Mouse (Mus musculus): Measurements from ENCODE around the gene Itfg1.

The Itfg1 gene

DNA sequence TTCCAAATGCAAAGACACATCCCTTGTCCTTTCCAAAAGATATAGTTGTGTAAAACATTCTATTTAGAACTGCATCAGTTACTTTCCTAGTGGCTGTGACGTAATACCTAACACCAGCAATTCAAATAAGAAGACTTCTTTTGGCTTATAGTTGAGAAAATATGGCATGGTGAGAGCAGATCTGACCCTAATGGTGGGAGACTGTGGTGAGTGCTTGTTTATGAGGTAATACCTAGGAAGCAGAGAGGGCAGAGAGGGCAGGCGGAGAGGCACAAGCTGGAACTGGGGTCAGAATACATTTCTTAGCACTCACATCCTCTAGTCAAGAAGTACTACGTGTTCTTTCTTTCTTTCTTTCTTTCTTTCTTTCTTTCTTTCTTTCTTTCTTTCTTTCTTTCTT, 52.4 kb downstream of the Itfg1 start:
- H3K4me3 ChIP-seq (replicated peaks; ENCODE audit: low read length), result no peak overlapping the region
- 0 out of 2 replicates have a peak, but pooled peaks cover 3% of the 10 kb centered on the region for H3K4me1 ChIP-seq (replicated peaks; ENCODE audit: low read depth, low read length)
- no peaks in the 10 kb centered on the region for H3K36me3 ChIP-seq (ENCODE audit: insufficient read depth, low read length)
- no peaks in the 10 kb centered on the region for H3K9me3 ChIP-seq (ENCODE audit: low read length)
- no peaks in the 10 kb centered on the region for H3K27me3 ChIP-seq (ENCODE audit: insufficient read depth, low read length)
- no peak for TF ChIP-seq CTCF (conservative IDR thresholded peaks at IDR 0.05; ENCODE audit: low read length)
- TF ChIP-seq NANOG (IDR thresholded peaks at IDR 0.05; ENCODE audit: borderline replicate concordance, low read length), result no peak
- TF ChIP-seq POU5F1 (IDR thresholded peaks at IDR 0.05; ENCODE audit: borderline replicate concordance, low read length), result no peak

DNA sequence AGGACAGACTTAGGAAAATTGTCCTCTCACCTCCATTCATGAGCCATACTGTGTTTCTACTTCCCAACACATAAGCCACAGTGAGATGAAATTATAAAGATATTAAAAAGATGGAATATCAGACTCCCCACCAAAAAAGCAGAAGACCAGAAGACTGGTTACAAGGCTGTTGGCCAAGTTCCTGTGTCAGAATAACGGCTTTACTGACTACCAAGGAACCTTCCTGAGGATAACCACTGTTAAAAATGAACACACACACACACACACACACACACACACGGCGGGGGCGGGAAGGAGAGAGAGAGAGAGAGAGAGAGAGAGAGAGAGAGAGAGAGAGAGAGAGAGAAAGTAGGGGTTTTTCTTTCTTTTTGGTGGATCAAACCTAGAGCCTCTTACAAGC, 52.8 kb downstream of the Itfg1 start:
- no peaks in the 10 kb centered on the region for H3K36me3 ChIP-seq (ENCODE audit: insufficient read depth, low read length)
- TF ChIP-seq CTCF (conservative IDR thresholded peaks at IDR 0.05; ENCODE audit: low read length), result no peak
- no peak for TF ChIP-seq NANOG (IDR thresholded peaks at IDR 0.05; ENCODE audit: borderline replicate concordance, low read length)
- no peak for TF ChIP-seq POU5F1 (IDR thresholded peaks at IDR 0.05; ENCODE audit: borderline replicate concordance, low read length)
- H3K9me3 ChIP-seq (ENCODE audit: low read length), result no peaks in the 10 kb centered on the region
- H3K4me3 ChIP-seq (replicated peaks; ENCODE audit: low read length), result no peak overlapping the region
- 0 out of 2 replicates have a peak, but pooled peaks cover 1% of the 10 kb centered on the region for H3K4me1 ChIP-seq (replicated peaks; ENCODE audit: low read depth, low read length)
- H3K27me3 ChIP-seq (ENCODE audit: insufficient read depth, low read length), result no peaks in the 10 kb centered on the region

DNA sequence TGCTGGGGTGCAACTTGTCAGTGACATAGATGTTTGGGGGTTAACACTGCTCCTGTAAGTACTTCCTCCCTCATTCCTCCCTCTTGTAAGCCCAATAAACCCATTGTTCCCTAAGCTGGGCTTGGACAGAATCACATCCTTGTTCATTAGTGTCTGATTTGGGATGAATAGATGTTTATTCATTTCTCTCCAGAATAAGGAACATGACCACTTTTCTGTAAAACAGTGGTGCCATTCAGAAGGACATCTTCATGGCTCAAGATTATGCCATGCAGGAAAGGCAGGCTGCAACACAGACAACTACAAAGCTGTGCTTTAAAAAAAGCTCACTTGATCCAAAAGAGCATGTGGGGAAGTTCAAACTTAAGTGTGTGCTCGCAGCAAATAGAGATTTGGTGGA, 55.2 kb downstream of the Itfg1 start:
- TF ChIP-seq CTCF (conservative IDR thresholded peaks at IDR 0.05; ENCODE audit: low read length) (no peak), POU5F1 (IDR thresholded peaks at IDR 0.05; ENCODE audit: borderline replicate concordance, low read length) (no peak), NANOG (IDR thresholded peaks at IDR 0.05; ENCODE audit: borderline replicate concordance, low read length) (no peak)

DNA sequence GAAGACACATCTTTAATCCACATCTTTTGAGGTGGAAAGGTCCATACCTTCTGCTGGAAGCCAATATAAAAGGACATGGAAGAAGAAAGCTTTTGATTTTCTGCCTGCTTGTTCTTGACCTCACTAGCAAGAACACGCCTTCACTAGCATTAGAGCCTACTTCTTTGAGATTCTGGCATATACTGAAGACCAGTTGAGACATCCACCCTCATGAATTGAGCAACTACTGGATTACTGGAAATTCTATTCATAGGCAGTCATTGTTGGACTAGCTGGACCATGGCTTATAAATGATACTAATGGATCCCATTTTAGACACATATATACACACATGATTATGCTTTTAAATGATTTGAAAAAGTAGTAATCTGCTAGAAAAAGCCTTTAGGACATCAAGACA, 56.9 kb downstream of the Itfg1 start:
- Histone ChIP-seq H3K9me3 (ENCODE audit: low read length) (no peaks in the 10 kb centered on the region), H3K4me1 (replicated peaks; ENCODE audit: low read depth, low read length) (no peaks in the 10 kb centered on the region), H3K4me3 (replicated peaks; ENCODE audit: low read length) (no peak overlapping the region), H3K36me3 (ENCODE audit: insufficient read depth, low read length) (no peaks in the 10 kb centered on the region), H3K27me3 (ENCODE audit: insufficient read depth, low read length) (no peaks in the 10 kb centered on the region)
- TF ChIP-seq NANOG (IDR thresholded peaks at IDR 0.05; ENCODE audit: borderline replicate concordance, low read length), result no peak
- TF ChIP-seq CTCF (conservative IDR thresholded peaks at IDR 0.05; ENCODE audit: low read length), result no peak
- TF ChIP-seq POU5F1 (IDR thresholded peaks at IDR 0.05; ENCODE audit: borderline replicate concordance, low read length), result no peak

More for the DNA sequence above, 55.2 kb downstream of the Itfg1 start:
- Histone ChIP-seq H3K4me1 (replicated peaks; ENCODE audit: low read depth, low read length) (no peaks in the 10 kb centered on the region), H3K9me3 (ENCODE audit: low read length) (no peaks in the 10 kb centered on the region), H3K36me3 (ENCODE audit: insufficient read depth, low read length) (no peaks in the 10 kb centered on the region), H3K27me3 (ENCODE audit: insufficient read depth, low read length) (no peaks in the 10 kb centered on the region), H3K4me3 (replicated peaks; ENCODE audit: low read length) (no peak overlapping the region)

DNA sequence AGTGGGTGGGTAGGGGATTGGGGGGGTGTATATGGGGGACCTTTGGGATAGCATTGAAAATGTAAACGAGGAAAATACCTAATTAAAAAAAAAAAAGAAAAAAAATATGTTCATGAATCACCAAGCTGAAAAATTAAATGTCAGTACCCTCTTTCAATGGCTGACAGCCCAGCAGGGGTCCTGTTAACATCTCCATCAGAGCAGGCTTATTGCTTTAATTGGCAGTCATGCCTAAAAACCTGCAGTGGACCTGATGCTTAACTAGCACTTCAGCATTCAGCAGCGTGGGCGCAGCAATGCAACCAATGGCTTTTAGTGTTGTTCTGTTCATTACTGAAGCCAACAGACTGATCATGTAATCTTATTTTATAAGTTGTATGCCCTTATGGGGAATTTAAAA, 60.6 kb downstream of the Itfg1 start:
- TF ChIP-seq POU5F1 (IDR thresholded peaks at IDR 0.05; ENCODE audit: borderline replicate concordance, low read length), result no peak
- no peak for TF ChIP-seq NANOG (IDR thresholded peaks at IDR 0.05; ENCODE audit: borderline replicate concordance, low read length)
- TF ChIP-seq CTCF (conservative IDR thresholded peaks at IDR 0.05; ENCODE audit: low read length), result no peak

DNA sequence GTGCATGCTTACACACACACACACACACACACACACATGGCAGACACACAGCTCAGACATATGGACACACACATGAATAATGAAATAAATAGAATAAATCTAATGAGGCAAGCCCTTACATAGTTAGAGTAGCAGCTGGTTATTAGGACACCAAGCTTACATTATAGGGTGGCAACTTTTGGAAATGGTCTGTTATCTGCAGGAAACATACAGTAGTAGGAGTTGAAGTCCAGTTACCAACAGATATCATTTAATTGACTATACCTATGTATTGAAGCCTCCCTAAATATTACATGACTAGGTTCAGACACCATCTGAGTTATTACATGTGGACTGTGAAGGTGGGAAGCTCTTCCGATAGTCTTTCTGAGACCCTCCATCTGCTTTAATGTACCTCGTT, 95.7 kb downstream of the Itfg1 start:
- H3K27me3 ChIP-seq (ENCODE audit: insufficient read depth, low read length), result no peaks in the 10 kb centered on the region
- no peaks in the 10 kb centered on the region for H3K9me3 ChIP-seq (ENCODE audit: low read length)
- H3K4me3 ChIP-seq (replicated peaks; ENCODE audit: low read length), result no peak overlapping the region
- no peaks in the 10 kb centered on the region for H3K4me1 ChIP-seq (replicated peaks; ENCODE audit: low read depth, low read length)
- peaks cover 3% of the 10 kb centered on the region for H3K36me3 ChIP-seq (ENCODE audit: insufficient read depth, low read length)
- TF ChIP-seq POU5F1 (IDR thresholded peaks at IDR 0.05; ENCODE audit: borderline replicate concordance, low read length), result no peak
- TF ChIP-seq NANOG (IDR thresholded peaks at IDR 0.05; ENCODE audit: borderline replicate concordance, low read length), result no peak
- no peak for TF ChIP-seq CTCF (conservative IDR thresholded peaks at IDR 0.05; ENCODE audit: low read length)

More for the DNA sequence above, 60.6 kb downstream of the Itfg1 start:
- Histone ChIP-seq H3K36me3 (ENCODE audit: insufficient read depth, low read length) (no peaks in the 10 kb centered on the region), H3K27me3 (ENCODE audit: insufficient read depth, low read length) (no peaks in the 10 kb centered on the region), H3K4me3 (replicated peaks; ENCODE audit: low read length) (no peak overlapping the region), H3K9me3 (ENCODE audit: low read length) (no peaks in the 10 kb centered on the region), H3K4me1 (replicated peaks; ENCODE audit: low read depth, low read length) (no peaks in the 10 kb centered on the region)

DNA sequence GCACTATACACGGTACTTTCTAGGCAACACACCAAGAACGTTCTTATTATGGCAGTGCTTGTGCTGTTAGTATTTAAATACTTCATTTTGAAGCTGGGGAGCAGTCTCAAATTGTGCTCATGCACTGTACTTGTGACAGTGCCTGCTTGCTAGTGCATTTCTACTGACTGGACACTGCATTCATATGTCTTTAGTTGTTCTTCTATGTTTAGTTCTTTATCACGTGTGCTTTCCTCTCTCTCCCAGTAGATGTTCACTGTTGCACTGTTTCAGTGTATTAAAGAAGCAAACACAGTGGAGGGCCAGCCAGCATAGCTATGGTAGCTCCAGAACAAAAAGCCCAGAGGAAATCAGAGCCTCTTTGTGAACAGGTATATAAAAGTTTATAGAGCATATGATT, 110.2 kb downstream of the Itfg1 start:
- Histone ChIP-seq H3K4me1 (replicated peaks; ENCODE audit: low read depth, low read length) (no peaks in the 10 kb centered on the region), H3K27me3 (ENCODE audit: insufficient read depth, low read length) (no peaks in the 10 kb centered on the region), H3K9me3 (ENCODE audit: low read length) (no peaks in the 10 kb centered on the region), H3K36me3 (ENCODE audit: insufficient read depth, low read length) (no peaks in the 10 kb centered on the region), H3K4me3 (replicated peaks; ENCODE audit: low read length) (no peak overlapping the region)
- no peak for TF ChIP-seq POU5F1 (IDR thresholded peaks at IDR 0.05; ENCODE audit: borderline replicate concordance, low read length)
- TF ChIP-seq NANOG (IDR thresholded peaks at IDR 0.05; ENCODE audit: borderline replicate concordance, low read length), result no peak
- no peak for TF ChIP-seq CTCF (conservative IDR thresholded peaks at IDR 0.05; ENCODE audit: low read length)

DNA sequence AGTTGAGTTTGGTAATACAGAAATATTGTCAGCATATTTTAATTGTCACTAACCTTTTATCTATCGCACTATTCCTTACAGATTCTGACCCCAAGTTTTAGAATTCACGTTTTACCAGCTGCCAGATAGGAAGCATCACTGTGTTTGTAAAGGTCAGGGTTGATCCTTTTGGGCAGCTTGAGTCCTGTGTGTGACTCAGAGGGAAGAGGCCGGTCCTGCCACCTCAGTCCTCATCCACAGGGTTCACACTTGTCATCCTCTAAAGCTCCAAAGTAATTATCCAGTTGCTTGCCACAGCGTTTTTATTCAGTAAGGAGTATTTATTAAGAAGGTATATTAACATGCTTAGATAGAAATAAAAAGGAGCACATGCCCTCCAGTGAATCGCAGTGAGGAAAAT, 123.5 kb downstream of the Itfg1 start:
- no peak for TF ChIP-seq POU5F1 (IDR thresholded peaks at IDR 0.05; ENCODE audit: borderline replicate concordance, low read length)
- no peak for TF ChIP-seq NANOG (IDR thresholded peaks at IDR 0.05; ENCODE audit: borderline replicate concordance, low read length)
- no peak for TF ChIP-seq CTCF (conservative IDR thresholded peaks at IDR 0.05; ENCODE audit: low read length)
- 0 out of 2 replicates have a peak, but pooled peaks cover 11% of the 10 kb centered on the region for H3K36me3 ChIP-seq (ENCODE audit: insufficient read depth, low read length)
- no peak overlapping the region for H3K4me3 ChIP-seq (replicated peaks; ENCODE audit: low read length)
- no peaks in the 10 kb centered on the region for H3K4me1 ChIP-seq (replicated peaks; ENCODE audit: low read depth, low read length)
- H3K27me3 ChIP-seq (ENCODE audit: insufficient read depth, low read length), result no peaks in the 10 kb centered on the region
- H3K9me3 ChIP-seq (ENCODE audit: low read length), result no peaks in the 10 kb centered on the region

DNA sequence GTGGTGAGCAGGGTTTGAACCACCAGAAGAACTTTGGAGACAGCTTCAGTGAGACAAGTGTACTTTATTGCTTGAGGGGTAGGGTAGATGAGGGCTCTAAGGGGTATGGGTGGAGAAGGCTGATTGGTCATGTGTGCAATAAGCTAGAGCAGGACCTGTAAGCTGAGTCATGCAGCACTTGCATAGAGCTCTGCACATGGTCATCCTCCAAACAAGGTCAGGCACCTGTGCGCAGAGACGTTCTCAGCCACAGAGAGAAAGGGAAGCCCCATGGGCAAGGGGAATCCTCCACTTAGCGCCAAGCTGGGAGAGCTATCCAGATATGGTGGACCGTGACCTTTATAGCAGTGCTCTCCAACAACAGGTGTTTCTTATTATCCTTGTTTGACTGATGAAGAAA, 124.0 kb downstream of the Itfg1 start:
- TF ChIP-seq POU5F1 (IDR thresholded peaks at IDR 0.05; ENCODE audit: borderline replicate concordance, low read length) (no peak), CTCF (conservative IDR thresholded peaks at IDR 0.05; ENCODE audit: low read length) (no peak), NANOG (IDR thresholded peaks at IDR 0.05; ENCODE audit: borderline replicate concordance, low read length) (no peak)
- Histone ChIP-seq H3K9me3 (ENCODE audit: low read length) (no peaks in the 10 kb centered on the region), H3K36me3 (ENCODE audit: insufficient read depth, low read length) (0 out of 2 replicates have a peak, but pooled peaks cover 9% of the 10 kb centered on the region), H3K27me3 (ENCODE audit: insufficient read depth, low read length) (no peaks in the 10 kb centered on the region), H3K4me1 (replicated peaks; ENCODE audit: low read depth, low read length) (no peaks in the 10 kb centered on the region), H3K4me3 (replicated peaks; ENCODE audit: low read length) (no peak overlapping the region)
